Mouse (Mus musculus): ENCODE data around the gene Mnat1. TPM values are rescaled to one million over a fixed set of nuclear protein-coding genes. Genes with fewer than 3 reads are reported as not detected.

The Mnat1 gene
- total RNA-seq, 2 experiments from 2014 or later = 17.9 to 18.5 TPM

- intact Hi-C loops (cut with DNase I) = no loop called here
- no peak for DNase-seq (ENCODE audit: extremely low spot score in 1 of 2, low spot score in 2 of 2)
These were observed 92.3 kb downstream of the Mnat1 start for GRCm38 (mm10) chr12:73215773-73216172.

GRCm38 (mm10) chr12:73218632-73219031 is 95.1 kb downstream of the Mnat1 start:
- DNase-seq (ENCODE audit: extremely low spot score in 1 of 2, low spot score in 2 of 2) = no peak
- intact Hi-C loops (cut with DNase I) = no loop called here

- intact Hi-C loops (cut with DNase I) = no loop called here
- DNase-seq (ENCODE audit: extremely low spot score in 1 of 2, low spot score in 2 of 2) = no peak
These were observed 97.7 kb downstream of the Mnat1 start for GRCm38 (mm10) chr12:73221235-73221634.

- intact Hi-C loops (cut with DNase I) = no loop called here
- DNase-seq (ENCODE audit: extremely low spot score in 1 of 2, low spot score in 2 of 2) = no peak
These were observed 100.4 kb downstream of the Mnat1 start for GRCm38 (mm10) chr12:73223872-73224271.

DNA sequence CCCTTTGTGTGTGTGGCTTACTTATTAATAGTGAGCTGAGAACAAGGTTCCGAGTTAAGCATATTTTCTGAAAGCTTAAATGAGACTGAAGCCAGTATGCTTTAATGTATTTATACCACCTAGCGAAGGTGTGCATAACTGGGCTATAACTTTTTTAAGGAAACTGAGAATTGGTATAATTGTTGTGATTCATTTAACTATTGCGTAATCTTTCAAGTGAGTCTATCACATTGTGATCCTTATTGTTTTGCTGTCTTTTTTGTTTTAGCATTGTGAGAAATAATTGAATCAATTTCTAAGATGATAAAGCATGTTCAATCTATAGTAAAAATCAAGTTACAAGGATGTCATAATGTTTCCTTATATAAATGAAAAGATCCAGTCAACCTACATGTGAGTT is 104.9 kb downstream of the Mnat1 start:
- intact Hi-C loops (cut with DNase I) = no loop called here
- no peak for DNase-seq (ENCODE audit: extremely low spot score in 1 of 2, low spot score in 2 of 2)

DNA sequence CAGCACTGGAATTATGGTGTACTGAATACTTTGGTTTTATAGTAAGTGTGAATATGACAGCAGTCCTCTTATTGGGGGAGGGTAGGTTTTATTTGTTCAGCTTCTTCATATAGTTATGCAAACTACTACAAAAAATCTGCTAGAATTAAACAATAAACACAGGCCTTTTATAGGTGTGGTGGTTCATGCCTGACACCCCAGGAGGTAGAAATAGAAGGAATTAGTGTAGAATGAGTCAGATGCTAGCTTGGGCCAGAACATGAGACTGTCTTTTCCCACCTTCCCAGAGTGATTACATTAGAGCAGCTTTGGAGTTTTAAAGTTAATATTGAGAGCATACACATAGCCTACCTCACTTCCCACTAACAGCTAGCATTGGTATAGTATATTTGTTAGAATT is 106.7 kb downstream of the Mnat1 start:
- no peak for DNase-seq (ENCODE audit: extremely low spot score in 1 of 2, low spot score in 2 of 2)
- intact Hi-C loops (cut with DNase I) = no loop called here

- intact Hi-C loops (cut with DNase I) = no loop called here
- DNase-seq (ENCODE audit: extremely low spot score in 1 of 2, low spot score in 2 of 2) = no peak
These were observed 108.0 kb downstream of the Mnat1 start for GRCm38 (mm10) chr12:73231552-73231951.

DNA sequence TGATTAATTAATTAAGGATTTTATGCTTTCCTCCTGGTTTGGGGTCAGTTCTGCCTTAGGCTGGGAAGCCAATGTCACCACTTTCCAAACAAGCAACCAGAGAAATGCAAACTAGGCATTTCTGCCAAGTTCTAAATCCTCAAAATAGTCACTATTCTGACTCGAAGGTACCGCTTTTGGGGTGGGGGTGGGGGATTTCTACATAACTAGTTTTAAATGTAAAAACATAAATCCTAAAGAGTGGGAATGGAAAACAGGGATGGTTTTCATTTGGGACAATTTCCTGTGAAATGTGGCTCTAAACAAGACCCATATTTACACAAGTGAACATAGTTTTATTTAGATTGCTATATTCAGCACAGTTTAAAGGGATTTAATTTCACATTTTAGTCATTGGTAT is 109.1 kb downstream of the Mnat1 start:
- intact Hi-C loops (cut with DNase I) = no loop called here
- no peak for DNase-seq (ENCODE audit: extremely low spot score in 1 of 2, low spot score in 2 of 2)

DNA sequence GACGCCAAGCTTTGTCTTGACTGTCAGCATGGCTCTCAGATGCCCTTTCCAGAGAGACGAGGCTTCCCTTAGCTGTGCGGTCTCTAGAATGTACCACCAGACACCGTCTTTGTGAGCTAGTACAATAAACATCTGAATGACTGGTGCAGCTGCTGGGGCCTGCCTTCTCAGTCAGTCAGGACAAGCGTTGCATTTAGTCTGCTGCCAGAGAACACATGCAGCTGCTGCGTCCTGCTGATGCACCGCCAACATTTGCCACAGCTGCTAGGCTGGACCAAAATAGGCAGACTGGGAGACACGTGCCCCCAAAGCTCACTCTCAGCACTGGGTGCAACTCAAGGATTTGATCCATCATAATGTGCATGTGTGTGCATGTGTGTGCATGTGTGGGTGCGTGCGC is 118.4 kb downstream of the Mnat1 start:
- intact Hi-C loops (cut with DNase I) = no loop called here

GRCm38 (mm10) chr12:73245687-73246086 is 122.2 kb downstream of the Mnat1 start:
- DNase-seq (ENCODE audit: extremely low spot score in 1 of 2, low spot score in 2 of 2) = no peak
- intact Hi-C loops (cut with DNase I) = no loop called here

More for the DNA sequence above, 118.4 kb downstream of the Mnat1 start:
- DNase-seq (ENCODE audit: extremely low spot score in 1 of 2, low spot score in 2 of 2) = peak; percentile 51 to 61

DNA sequence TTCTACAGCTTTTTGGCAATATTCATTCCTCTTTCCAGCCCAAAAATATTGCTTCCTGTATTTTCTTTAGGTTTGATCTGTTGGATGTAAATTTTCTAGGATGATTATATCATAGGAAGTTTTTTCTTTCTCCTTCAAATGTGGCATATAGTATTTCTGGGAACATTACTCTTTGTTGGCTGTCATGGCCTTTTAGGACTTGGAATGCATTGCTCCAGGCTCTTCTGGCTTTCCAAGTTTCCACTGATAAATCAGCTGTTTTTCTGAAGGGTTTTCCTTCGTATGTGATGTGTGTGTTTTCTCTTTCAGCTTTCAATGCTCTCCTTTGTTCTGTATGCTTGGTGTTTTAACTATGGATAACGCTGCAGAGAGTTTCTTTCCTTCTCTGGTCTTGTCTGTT is 131.5 kb downstream of the Mnat1 start:
- intact Hi-C loops (cut with DNase I) = no loop called here

GRCm38 (mm10) chr12:73259269-73259668 is 135.8 kb downstream of the Mnat1 start:
- no peak for DNase-seq (ENCODE audit: extremely low spot score in 1 of 2, low spot score in 2 of 2)
- intact Hi-C loops (cut with DNase I) = no loop called here

More for the DNA sequence above, 131.5 kb downstream of the Mnat1 start:
- DNase-seq (ENCODE audit: extremely low spot score in 1 of 2, low spot score in 2 of 2) = no peak

DNA sequence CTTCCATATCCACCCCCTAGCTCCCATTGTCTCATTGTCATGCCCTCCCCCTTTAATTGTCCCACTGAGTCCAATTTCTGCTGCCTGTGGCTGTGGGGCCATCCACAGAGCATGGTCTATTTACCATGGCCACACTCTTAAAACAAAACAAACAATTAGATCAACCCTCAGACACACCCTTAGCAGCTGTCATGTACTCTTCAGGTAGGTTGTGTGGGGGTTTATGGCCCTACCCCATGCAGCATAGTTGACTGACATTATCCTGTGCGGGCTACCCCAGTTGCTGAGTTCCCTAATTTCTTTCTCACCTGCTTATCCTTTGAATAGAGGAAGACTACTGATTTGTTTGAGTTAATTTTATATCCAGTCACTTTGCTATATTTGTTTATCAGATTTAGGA is 136.8 kb downstream of the Mnat1 start:
- intact Hi-C loops (cut with DNase I) = no loop called here
- no peak for DNase-seq (ENCODE audit: extremely low spot score in 1 of 2, low spot score in 2 of 2)

GRCm38 (mm10) chr12:73265381-73265978 is 142.0 kb downstream of the Mnat1 start:
- DNase-seq (ENCODE audit: extremely low spot score in 1 of 2, low spot score in 2 of 2) = no peak
- intact Hi-C loops (cut with DNase I) = no loop called here

GRCm38 (mm10) chr12:73266597-73266996 is 143.1 kb downstream of the Mnat1 start:
- intact Hi-C loops (cut with DNase I) = no loop called here
- no peak for DNase-seq (ENCODE audit: extremely low spot score in 1 of 2, low spot score in 2 of 2)

- intact Hi-C loops (cut with DNase I) = no loop called here
- no peak for DNase-seq (ENCODE audit: extremely low spot score in 1 of 2, low spot score in 2 of 2)
These were observed 145.0 kb downstream of the Mnat1 start for GRCm38 (mm10) chr12:73268497-73268896.

GRCm38 (mm10) chr12:73269531-73269930 is 146.0 kb downstream of the Mnat1 start:
- DNase-seq (ENCODE audit: extremely low spot score in 1 of 2, low spot score in 2 of 2) = no peak
- intact Hi-C loops (cut with DNase I) = no loop called here

DNA sequence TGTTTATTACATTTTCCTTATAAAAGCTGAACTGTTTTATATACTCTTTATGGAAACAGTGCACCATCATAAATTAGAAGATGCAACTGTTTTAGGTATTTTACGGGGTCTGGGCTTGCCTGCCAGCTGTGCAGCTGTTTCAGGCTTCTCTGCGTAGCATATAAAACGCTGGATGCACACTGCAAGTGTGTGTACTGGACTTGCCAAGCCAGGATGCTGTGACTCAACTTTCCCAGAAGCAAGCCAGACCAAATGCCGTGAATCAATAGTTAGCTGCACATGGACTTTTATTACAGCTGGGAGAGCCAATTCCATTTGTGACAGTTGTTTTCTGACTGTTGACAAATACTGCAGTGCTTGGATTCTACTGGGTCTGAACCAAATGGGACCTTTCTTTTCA is 146.4 kb downstream of the Mnat1 start:
- intact Hi-C loops (cut with DNase I) = no loop called here
- DNase-seq (ENCODE audit: extremely low spot score in 1 of 2, low spot score in 2 of 2) = no peak

DNA sequence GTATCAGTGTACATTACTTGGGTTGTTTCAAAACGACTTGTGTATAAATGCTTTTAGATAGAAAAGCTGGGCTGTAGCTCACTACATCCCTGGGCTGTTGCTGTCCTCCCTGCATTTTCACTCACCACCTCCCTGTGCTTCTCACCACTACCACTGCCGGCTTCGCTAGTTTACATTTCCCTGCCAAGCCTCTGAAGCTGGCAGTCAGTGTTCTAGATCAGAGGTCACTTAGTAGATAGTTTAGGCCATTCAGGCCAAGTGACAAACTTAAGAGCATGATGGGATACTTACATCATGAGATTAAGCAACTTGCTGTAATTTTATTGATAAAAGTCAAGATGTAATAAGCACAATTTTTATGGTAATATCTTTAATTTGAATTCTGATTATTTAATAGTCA is 151.4 kb downstream of the Mnat1 start:
- intact Hi-C loops (cut with DNase I) = no loop called here

DNA sequence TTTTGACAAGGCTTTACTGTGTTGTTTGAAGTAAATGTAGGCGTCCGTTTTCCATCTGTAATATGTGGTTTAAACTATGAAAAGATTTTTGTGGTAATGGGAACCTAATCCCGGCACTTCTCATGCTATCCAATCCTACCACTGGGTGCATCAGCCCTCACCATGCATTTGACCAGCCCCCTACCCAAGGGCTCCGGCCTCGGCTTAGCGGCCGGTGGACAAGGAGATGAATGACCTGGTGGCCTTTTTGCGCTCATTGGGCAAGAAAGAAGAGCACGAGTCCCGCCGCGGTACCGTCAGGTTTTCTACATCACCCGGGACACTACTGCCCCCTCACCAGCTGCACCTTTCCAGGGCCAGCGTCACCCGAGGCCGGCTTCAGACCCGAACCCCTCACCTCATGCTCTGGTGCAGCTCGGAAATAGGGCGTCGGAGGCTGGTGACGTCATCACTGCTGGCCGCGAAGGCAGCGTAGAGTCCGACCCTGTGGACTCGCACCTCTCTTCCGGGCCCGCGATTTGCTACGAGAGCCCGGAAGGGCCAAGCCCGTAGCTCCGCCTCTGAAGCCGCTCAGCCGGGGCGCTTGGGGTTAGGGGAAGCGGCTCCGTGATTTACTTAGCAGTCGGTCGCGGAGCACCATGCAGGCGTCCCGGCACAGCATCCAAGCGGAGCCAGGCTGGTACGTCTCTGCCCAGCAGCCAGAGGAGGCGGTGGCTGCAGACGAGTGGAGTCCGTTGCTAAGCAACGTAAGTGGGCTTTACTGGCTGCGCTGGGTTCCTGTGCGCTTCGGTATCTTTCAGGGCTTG is 163.0 kb downstream of the Mnat1 start, which contains the start of the genes Trmt5 and Slc38a6:
Gene Trmt5 (minus strand): TSS at position 424 of the 806 bp plus-strand sequence.
Gene Slc38a6 (plus strand): TSS at position 493 of the 806 bp plus-strand sequence.
- peak; percentile 90 to 96 for DNase-seq (ENCODE audit: extremely low spot score in 1 of 2, low spot score in 2 of 2)
- intact Hi-C loops (cut with DNase I) = loop anchor here (2.0 kb wide), 1 partner anchor 240 kb away; no protein-coding TSS in a partner anchor

More for the DNA sequence above, 151.4 kb downstream of the Mnat1 start:
- DNase-seq (ENCODE audit: extremely low spot score in 1 of 2, low spot score in 2 of 2) = no peak
